Mouse (Mus musculus) cortical plate, adult 2 months (tissue): ENCODE data around the gene Cobl.

Experiments
- CTCF ChIP-seq: fragments of 200-500 bp; IDR thresholded peaks from 2 replicates; pipeline ENCODE4 v1.5.1; 2011; ENCODE audit warnings: mild to moderate bottlenecking, control low read depth, low read length; ENCODE audit not compliant: insufficient read depth; ENCODE audit errors: extremely low read depth
- POLR2A ChIP-seq: fragments of 200-500 bp; IDR thresholded peaks from 2 replicates; pipeline ENCODE4 v1.6.1; 2011; ENCODE audit warnings: mild to moderate bottlenecking, low read length, control low read depth; ENCODE audit not compliant: insufficient read depth; ENCODE audit errors: extremely low read depth

DNA sequence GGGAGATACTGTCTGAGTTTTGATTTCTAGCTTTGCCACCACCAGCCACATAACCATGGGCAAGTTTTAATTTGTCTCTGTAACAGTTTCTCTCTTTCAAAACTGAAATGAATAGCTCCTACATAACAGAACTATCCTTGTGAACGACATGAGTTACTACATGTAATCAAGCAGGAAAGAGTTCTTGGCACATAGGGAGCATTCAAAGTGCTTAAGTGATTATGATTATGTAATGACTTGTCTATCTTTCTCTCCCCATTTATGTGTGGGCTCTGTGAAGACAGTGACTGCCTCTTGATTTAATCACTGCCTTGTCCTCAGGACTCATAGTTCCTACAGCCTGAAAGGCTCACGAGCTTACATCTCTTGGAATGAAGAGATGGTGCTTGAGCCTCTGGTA lies 118.3 kb downstream of the Cobl start:
- TF ChIP-seq CTCF, result no peak
- TF ChIP-seq POLR2A, result no peak
